Comparison of ENCODE assay signal across 11 mouse cellular contexts in the genomic region with DNA sequence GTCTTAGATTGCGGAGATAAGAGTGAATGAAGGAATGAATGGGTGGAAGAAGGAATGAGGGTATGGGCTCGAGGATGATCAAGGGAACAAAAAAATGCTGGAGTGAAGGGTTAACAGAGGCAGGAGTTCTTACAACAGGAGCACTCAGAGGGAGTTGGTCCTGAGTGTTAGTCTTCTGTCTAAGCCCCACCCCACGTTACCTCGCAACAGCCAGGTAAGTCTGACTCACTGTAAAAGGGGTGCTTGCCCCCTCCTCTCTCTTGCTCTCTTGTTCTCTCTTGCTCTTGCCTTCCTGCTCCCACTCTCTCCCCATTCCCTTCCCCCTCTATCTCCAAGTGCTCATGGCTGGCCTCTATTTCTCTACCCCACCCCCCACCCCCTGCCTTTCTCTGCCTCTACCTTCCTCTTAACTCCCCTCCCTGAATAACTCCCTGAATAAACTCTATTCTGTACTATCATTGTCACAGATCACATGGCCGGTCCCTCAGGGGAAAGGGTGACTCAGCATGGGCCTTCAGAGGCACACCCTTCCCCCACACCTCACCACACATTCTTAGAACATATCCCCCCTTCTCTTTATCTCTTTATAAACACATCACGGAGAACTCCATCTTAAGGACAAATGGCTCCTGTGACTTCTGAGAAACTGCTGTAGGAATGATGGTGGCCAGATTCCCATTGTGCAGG. TPM values are rescaled to one million over a fixed set of nuclear protein-coding genes. Genes with fewer than 3 reads are reported as not detected.
DNase-seq lines count a peak whose midpoint lies in the region; ATAC-seq and TF ChIP-seq lines count a peak whose summit lies in the region.
"Had no signal": no experiment of that assay in that cellular context is flagged by ENCODE, and none has a peak within 500 bp of the region (broad histone marks: within the 10 kb centered on the region; RNA-seq: fewer than 3 reads in every experiment).

No protein-coding gene starts in this region.

- H3K9ac ChIP-seq in intestine, embryonic 14.5 days (ENCODE audit: low read length) = no peak overlapping the region
- H3K9ac ChIP-seq in intestine, postnatal 0 days (ENCODE audit: low read depth, low read length) = no peak overlapping the region
- no peak overlapping the region; the same call in 1 of the 2 replicates for H3K9ac ChIP-seq in ES-Bruce4 (ENCODE audit: low read depth, poor library complexity, severe bottlenecking)
- H3K9ac ChIP-seq: forebrain, postnatal 0 days; liver, embryonic 15.5 days had no signal

- WGBS in intestine, embryonic 14.5 days = 47% methylated on average over 6 of the region's 6 CpGs
- WGBS in intestine, postnatal 0 days = 48% methylated on average over 6 of the region's 6 CpGs

- H3K4me2 ChIP-seq in intestine, embryonic 14.5 days (ENCODE audit: low read length) = no peak overlapping the region
- no peak overlapping the region for H3K4me2 ChIP-seq in intestine, postnatal 0 days (replicated peaks; ENCODE audit: low read depth)
- H3K4me2 ChIP-seq: liver, embryonic 15.5 days had no signal

- no peak overlapping the region for H3K27ac ChIP-seq in intestine, embryonic 14.5 days (ENCODE audit: low read depth)
- H3K27ac ChIP-seq in intestine, postnatal 0 days (ENCODE audit: low read depth, low read length) = no peak overlapping the region
- peak overlapping the region; percentile 75 for H3K27ac ChIP-seq in ES-Bruce4 (ENCODE audit: insufficient read depth, low read length)
- H3K27ac ChIP-seq: liver, embryonic 15.5 days had no signal

- H3K36me3 ChIP-seq in intestine, embryonic 14.5 days (ENCODE audit: control insufficient read depth, insufficient read depth, low read length) = no peaks in the 10 kb centered on the region
- no peaks in the 10 kb centered on the region for H3K36me3 ChIP-seq in intestine, postnatal 0 days (ENCODE audit: control insufficient read depth, insufficient read depth)
- no peaks in the 10 kb centered on the region for H3K36me3 ChIP-seq in ES-Bruce4 (ENCODE audit: control insufficient read depth, insufficient read depth, low read length, poor library complexity, severe bottlenecking)
- H3K36me3 ChIP-seq: liver, embryonic 15.5 days had no signal

- no peak for TF ChIP-seq POLR2A in ES-Bruce4 (IDR thresholded peaks at IDR 0.05; ENCODE audit: insufficient read depth, low read length)

- TF ChIP-seq EP300 in ES-Bruce4 (IDR thresholded peaks at IDR 0.05; ENCODE audit: insufficient read depth, low read depth, low read length) = peak; percentile 91

- no peak for TF ChIP-seq CTCF in intestine, postnatal 0 days (IDR thresholded peaks at IDR 0.05; ENCODE audit: low read depth)
- TF ChIP-seq CTCF in ES-Bruce4 (IDR thresholded peaks at IDR 0.05; ENCODE audit: low read depth, low read length) = no peak

- H3K9me3 ChIP-seq in intestine, embryonic 14.5 days (ENCODE audit: control insufficient read depth, low read length) = no peaks in the 10 kb centered on the region
- H3K9me3 ChIP-seq in intestine, postnatal 0 days (ENCODE audit: control insufficient read depth) = no peaks in the 10 kb centered on the region
- no peaks in the 10 kb centered on the region for H3K9me3 ChIP-seq in ES-Bruce4 (replicated peaks; ENCODE audit: control insufficient read depth, insufficient read depth, low read length, poor library complexity, severe bottlenecking)
- H3K9me3 ChIP-seq: liver, embryonic 15.5 days had no signal

- H3K4me1 ChIP-seq in intestine, embryonic 14.5 days (replicated peaks; ENCODE audit: control insufficient read depth, insufficient read depth, low read length) = peaks cover 25% of the 10 kb centered on the region
- H3K4me1 ChIP-seq in intestine, postnatal 0 days (replicated peaks; ENCODE audit: control insufficient read depth, insufficient read depth, low read length) = no peaks in the 10 kb centered on the region; the same call in 1 of the 2 replicates
- H3K4me1 ChIP-seq in ES-Bruce4 (ENCODE audit: control insufficient read depth, insufficient read depth, low read length) = peaks cover 20% of the 10 kb centered on the region

- DNase-seq in intestine, embryonic 14.5 days (ENCODE audit: low spot score) = no peak
- DNase-seq in 3T3-L1 (ENCODE audit: low read depth, low spot score) (peak; percentile 79), liver (peak; percentile 25)
- DNase-seq in right cerebral cortex, postnatal 14 days = no peak
- DNase-seq in urinary bladder, postnatal 10 days (ENCODE audit: low spot score) = no peak
- DNase-seq: forebrain, postnatal 0 days; thymus, postnatal 36 days had no signal

- H3K27me3 ChIP-seq in intestine, embryonic 14.5 days (replicated peaks; ENCODE audit: control insufficient read depth, insufficient read depth, low read length) = no peaks in the 10 kb centered on the region
- no peaks in the 10 kb centered on the region for H3K27me3 ChIP-seq in intestine, postnatal 0 days (replicated peaks; ENCODE audit: control insufficient read depth, insufficient read depth, low read length)
- H3K27me3 ChIP-seq in ES-Bruce4 (ENCODE audit: control insufficient read depth, insufficient read depth, low read length, poor library complexity, severe bottlenecking) = no peaks in the 10 kb centered on the region

- H3K4me3 ChIP-seq in intestine, embryonic 14.5 days (ENCODE audit: low read depth, low read length) = no peak overlapping the region
- H3K4me3 ChIP-seq in intestine, postnatal 0 days (ENCODE audit: low read depth, low read length) = no peak overlapping the region
- 0 out of 2 replicates have a peak overlapping the region, but pooled peaks have one; percentile 0 for H3K4me3 ChIP-seq in ES-Bruce4 (ENCODE audit: low read depth, low read length)
- H3K4me3 ChIP-seq: liver, embryonic 15.5 days had no signal

- ATAC-seq in intestine, embryonic 14.5 days (replicated peaks; ENCODE audit: low FRiP score, low TSS enrichment, low read depth) = peak; percentile 59
- no peak for ATAC-seq in intestine, postnatal 0 days
- ATAC-seq: forebrain, postnatal 0 days; midbrain, embryonic 16.5 days had no signal

RNA-seq across cellular contexts. Expression of a gene that starts 37.2 kb away (rescaled TPM):
- 10.4 and 10.8 TPM in 2 replicates for polyA plus RNA-seq in intestine, embryonic 14.5 days (2014; fragmentation: Nextera tagmentation; extraction: Ambion mirVana)
- 6.2 and 7.8 TPM in 2 replicates for polyA plus RNA-seq in intestine, postnatal 0 days (2015; fragmentation: Nextera tagmentation; extraction: Ambion mirVana)
- 15.8 and 18.2 TPM in 2 replicates for polyA plus RNA-seq in ES-Bruce4 (2011; ENCODE audit: insufficient read depth, insufficient read length, low read depth, missing spikeins)

Comparison
In these comparisons a context has a peak if more than half of its experiments do, and no peak if none do; other contexts are left out.
1. DNase-seq: peak in 3T3-L1 (single experiment) and liver (single experiment); none in intestine, embryonic 14.5 days (single experiment), right cerebral cortex, postnatal 14 days (single experiment) and urinary bladder, postnatal 10 days (single experiment).